Mouse (Mus musculus) lung, postnatal 0 days (tissue): ENCODE results near the gene Slc10a7.

Experiments
- CTCF ChIP-seq: IDR thresholded peaks from 2 replicates; pipeline ENCODE4 v1.5.1; 2016; ENCODE audit warnings: antibody characterized with exemption, mild to moderate bottlenecking
- EP300 ChIP-seq: IDR thresholded peaks from 2 replicates; pipeline ENCODE4 v1.6.1; 2016; ENCODE audit warnings: antibody characterized with exemption, mild to moderate bottlenecking, control low read depth

DNA sequence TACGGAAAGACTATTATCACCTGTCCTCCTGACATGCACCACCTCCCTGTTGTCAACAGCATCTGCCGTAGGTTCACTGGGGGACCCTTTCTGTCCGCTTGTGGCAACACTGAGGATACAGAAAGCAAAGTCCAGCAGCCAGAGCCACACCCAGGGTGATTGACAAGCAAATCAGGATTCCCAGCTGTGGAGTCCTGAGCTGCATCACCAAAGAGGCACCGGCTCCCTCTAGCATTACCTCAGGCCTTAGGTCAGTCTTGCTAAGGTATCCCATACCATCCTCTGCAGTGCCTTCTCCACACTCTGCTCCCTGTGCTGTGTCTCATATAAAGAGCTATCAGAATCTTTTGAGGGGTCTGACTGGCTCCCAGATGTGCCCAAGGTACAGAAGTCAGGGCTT, 245.8 kb downstream of the Slc10a7 start:
- no peak for TF ChIP-seq CTCF
- no peak for TF ChIP-seq EP300
